Mouse (Mus musculus): ENCODE measurements around the gene Ciao1. TPM values are rescaled to one million over a fixed set of nuclear protein-coding genes. Genes with fewer than 3 reads are reported as not detected.
A peak's percentile ranks its signal among the peaks of the same experiment; 100 is the strongest.

Ciao1 gene
- total and polyA plus RNA-seq, 3 experiments, result 83.8 to 86.3 TPM; not detected in 1

DNA sequence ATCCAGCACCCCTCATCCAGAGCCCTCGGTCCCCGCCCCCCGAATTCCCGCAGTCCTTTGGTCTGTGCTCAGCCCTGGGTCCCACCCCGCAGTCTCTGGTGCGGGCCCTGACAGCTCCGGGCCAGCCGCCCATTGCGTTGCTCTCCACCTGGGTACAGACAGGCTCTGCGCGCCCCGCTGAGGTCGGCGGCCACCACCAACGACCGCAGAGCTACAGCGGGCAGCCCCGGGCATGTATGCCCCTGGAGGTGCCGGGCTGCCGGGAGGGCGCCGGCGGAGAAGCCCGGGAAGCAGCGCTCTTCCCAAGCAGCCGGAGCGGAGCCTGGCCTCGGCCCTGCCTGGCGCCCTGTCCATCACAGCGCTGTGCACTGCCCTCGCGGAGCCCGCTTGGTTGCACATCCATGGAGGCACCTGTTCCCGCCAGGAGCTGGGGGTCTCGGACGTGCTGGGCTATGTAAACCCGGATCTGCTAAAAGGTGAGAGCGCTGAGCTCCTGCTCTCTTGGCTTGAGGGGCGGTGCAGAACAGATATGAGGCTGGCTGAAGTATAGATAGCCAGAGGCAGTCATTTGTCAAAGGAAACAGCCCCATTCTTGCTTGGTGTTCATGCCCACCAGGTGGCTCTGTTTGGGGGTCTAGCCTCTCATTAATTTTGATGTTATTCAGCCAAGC, 853 bp upstream of the Ciao1 start (continued):
- TF ChIP-seq USF2 (IDR thresholded peaks at IDR 0.05; ENCODE audit: borderline replicate concordance in 1 of 2, insufficient read depth in 1 of 2, low read depth in 1 of 2, low read length in 2 of 2), result no peak
- no peak for TF ChIP-seq ZNF384 (IDR thresholded peaks at IDR 0.05; ENCODE audit: low read depth, low read length)
- no peak for TF ChIP-seq MAZ (IDR thresholded peaks at IDR 0.05; ENCODE audit: low read depth, low read length)
- no peak for TF ChIP-seq MEF2A (IDR thresholded peaks at IDR 0.05; ENCODE audit: extremely low read depth, insufficient replicate concordance, low read depth, low read length, poor library complexity, severe bottlenecking)
- TF ChIP-seq TAL1 (IDR thresholded peaks at IDR 0.05; ENCODE audit: low read length), result peak; percentile 18; the same call in 1 of the 2 replicates
- TF ChIP-seq RCOR1 (IDR thresholded peaks at IDR 0.05; ENCODE audit: low read depth, low read length), result 0 out of 2 replicates have a peak, but pooled peaks have one; percentile 32
- TF ChIP-seq UBTF (IDR thresholded peaks at IDR 0.05; ENCODE audit: borderline replicate concordance, insufficient read depth, low read depth, low read length), result no peak

DNA sequence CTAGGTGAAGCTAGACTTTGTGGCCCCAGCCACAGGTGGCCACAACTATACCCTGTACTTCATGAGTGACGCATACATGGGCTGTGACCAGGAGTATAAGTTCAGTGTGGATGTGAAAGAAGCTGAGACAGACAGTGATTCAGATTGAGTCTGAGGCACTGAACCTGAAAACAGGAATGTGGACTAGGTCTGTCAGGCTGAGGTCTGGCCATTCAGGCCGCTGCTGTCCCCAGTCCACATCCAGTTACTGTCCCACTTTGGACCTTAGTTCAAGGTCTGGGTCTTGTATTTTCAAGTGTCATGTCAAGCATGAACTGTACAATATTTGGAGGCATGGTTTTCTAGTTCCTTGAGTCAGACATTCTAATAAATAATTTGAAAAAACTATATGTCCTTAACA, 7.6 kb downstream of the Ciao1 start:
- no peak overlapping the region for H3K4me3 ChIP-seq (ENCODE audit: control insufficient read depth in 1 of 2, insufficient read depth in 1 of 2, low read depth in 2 of 2, low read length in 2 of 2)
- H3K27ac ChIP-seq (ENCODE audit: control insufficient read depth, low read depth, low read length), result no peak overlapping the region
- H3K36me3 ChIP-seq (ENCODE audit: control insufficient read depth in 1 of 2, insufficient read depth in 2 of 2, low read length in 2 of 2), result peaks cover 0 to 25% of the 10 kb centered on the region in 2 experiments; a peak in 2 of 4 replicates
- no peaks in the 10 kb centered on the region for H3K27me3 ChIP-seq (ENCODE audit: control insufficient read depth in 1 of 2, insufficient read depth in 2 of 2, low read length in 2 of 2)
- no peak overlapping the region for H3K9ac ChIP-seq (ENCODE audit: control insufficient read depth, low read depth, low read length, poor library complexity, severe bottlenecking)
- no peaks in the 10 kb centered on the region for H3K79me2 ChIP-seq (ENCODE audit: control insufficient read depth, insufficient read depth, low read length, poor library complexity)
- no peaks in the 10 kb centered on the region for H3K4me1 ChIP-seq (ENCODE audit: control insufficient read depth in 1 of 2, insufficient read depth in 2 of 2, low read length in 2 of 2)
- H3K9me3 ChIP-seq (replicated peaks; ENCODE audit: insufficient read depth, low read length), result no peaks in the 10 kb centered on the region
- no peak for TF ChIP-seq SMC3 (IDR thresholded peaks at IDR 0.05; ENCODE audit: low read depth, low read length)
- no peak for TF ChIP-seq TCF12 (IDR thresholded peaks at IDR 0.05; ENCODE audit: low read depth, low read length)
- TF ChIP-seq CTCF (IDR thresholded peaks at IDR 0.05 in 2 of 3, conservative IDR thresholded peaks at IDR 0.05 in 1 of 3; ENCODE audit: control insufficient read depth in 1 of 3, insufficient read depth in 1 of 3, low read depth in 2 of 3, low read length in 3 of 3, poor library complexity in 1 of 3, severe bottlenecking in 1 of 3), result no peak
- TF ChIP-seq UBTF (IDR thresholded peaks at IDR 0.05; ENCODE audit: borderline replicate concordance, insufficient read depth, low read depth, low read length), result no peak
- no peak for TF ChIP-seq SIN3A (IDR thresholded peaks at IDR 0.05; ENCODE audit: low read length)
- TF ChIP-seq CHD2 (IDR thresholded peaks at IDR 0.05; ENCODE audit: low read length), result no peak
- TF ChIP-seq NRF1 (IDR thresholded peaks at IDR 0.05; ENCODE audit: insufficient read depth, low read depth, low read length, poor library complexity, severe bottlenecking), result no peak
- no peak for TF ChIP-seq BHLHE40 (IDR thresholded peaks at IDR 0.05; ENCODE audit: borderline replicate concordance, low read depth, low read length)
- no peak for TF ChIP-seq ZC3H11A (IDR thresholded peaks at IDR 0.05; ENCODE audit: low read depth, low read length)
- no peak for TF ChIP-seq NELFE (IDR thresholded peaks at IDR 0.05; ENCODE audit: low read depth, low read length)
- TF ChIP-seq ZKSCAN1 (IDR thresholded peaks at IDR 0.05; ENCODE audit: low read depth, low read length), result no peak
- DNase-seq (ENCODE audit: low read depth, low spot score), result no peak
